Mouse (Mus musculus) thymus, adult 2 months (tissue): ENCODE measurements around the gene Brd3. TPM values are rescaled to one million over a fixed set of nuclear protein-coding genes. Genes with fewer than 3 reads are reported as not detected.

Source experiments
- DNase-seq: peaks from one replicate; pipeline ENCODE4 v3.0.0; 2021
- H3K27ac ChIP-seq: fragments of 200-500 bp; 2 replicates; pipeline ENCODE4 v1.5.1; 2012; ENCODE audit warnings: low read length, control low read depth; ENCODE audit not compliant: control insufficient read depth, insufficient read depth
- H3K27me3 ChIP-seq: fragments of 200-500 bp; 2 replicates; pipeline ENCODE4 v1.6.1; 2012; ENCODE audit warnings: mild to moderate bottlenecking, low read length, moderate library complexity, mixed read lengths; ENCODE audit not compliant: control insufficient read depth, insufficient read depth
- H3K36me3 ChIP-seq: fragments of 200-500 bp; 2 replicates; pipeline ENCODE4 v1.6.1; 2012; ENCODE audit warnings: mild to moderate bottlenecking, low read length, moderate library complexity; ENCODE audit not compliant: control insufficient read depth, insufficient read depth
- H3K4me1 ChIP-seq: fragments of 200-500 bp; replicated peaks from 2 replicates; pipeline ENCODE4 v1.6.1; 2012; ENCODE audit warnings: low read length; ENCODE audit not compliant: control insufficient read depth, insufficient read depth
- H3K4me3 ChIP-seq: fragments of 200-500 bp; 2 replicates; pipeline ENCODE4 v1.5.1; 2012; ENCODE audit warnings: mild to moderate bottlenecking, low read length, control low read depth, moderate library complexity; ENCODE audit not compliant: control insufficient read depth, insufficient read depth
- CTCF ChIP-seq: fragments of 200-500 bp; IDR thresholded peaks from 2 replicates; pipeline ENCODE4 v1.5.1; 2012; ENCODE audit warnings: mild to moderate bottlenecking, control low read depth, low read length, moderate library complexity, borderline replicate concordance; ENCODE audit not compliant: control insufficient read depth, poor library complexity, insufficient read depth; ENCODE audit errors: extremely low read depth
- POLR2A ChIP-seq: fragments of 200-500 bp; IDR thresholded peaks from 2 replicates; pipeline ENCODE4 v1.6.1; 2012; ENCODE audit warnings: mild to moderate bottlenecking, low read length, control low read depth, moderate library complexity; ENCODE audit not compliant: control insufficient read depth, poor library complexity, insufficient read depth; ENCODE audit errors: extremely low read depth
- WGBS: fragments of 180-500 bp; shearing (Covaris S2); methylation state at CpG from one replicate; pipeline ENCODE4 v1.1.7; 2018; 5-methylcytosine and 5-hydroxymethylcytosine counted together
- polyA plus RNA-seq: library from polyadenylated mRNA; depleted of rRNA; stranded (reverse); fragments of >200 nt; gene quantifications from 2 replicates; pipeline ENCODE4 v1.2.3, GENCODE M21; 2012

Brd3 gene
- polyA plus RNA-seq, 1 experiment: 53.5 TPM

GRCm38 (mm10) chr2:27474621-27475484 is 32.6 kb downstream of the Brd3 start:
- H3K4me1 ChIP-seq: peaks cover 41% of the 10 kb centered on the region
- peak overlapping the region; percentile 78 for H3K4me3 ChIP-seq
- no peaks in the 10 kb centered on the region for H3K36me3 ChIP-seq
- H3K27me3 ChIP-seq: no peaks in the 10 kb centered on the region
- TF ChIP-seq CTCF (no peak), POLR2A (no peak)
- peak overlapping the region; percentile 9; the same call in 1 of the 2 replicates for H3K27ac ChIP-seq
- DNase-seq: peak; percentile 41
- under 1% methylated on average over 84 of the region's 84 CpGs for WGBS

- H3K4me3 ChIP-seq: peak overlapping the region; percentile 27; the same call in 1 of the 2 replicates
- H3K36me3 ChIP-seq: no peaks in the 10 kb centered on the region
- 54% methylated on average over 4 of the region's 4 CpGs for WGBS
- DNase-seq: no peak
- H3K27ac ChIP-seq: peak overlapping the region; percentile 17; the same call in 1 of the 2 replicates
- no peak for TF ChIP-seq POLR2A
- no peak for TF ChIP-seq CTCF
- H3K4me1 ChIP-seq: peaks cover 47% of the 10 kb centered on the region
- H3K27me3 ChIP-seq: no peaks in the 10 kb centered on the region
Observed at GRCm38 (mm10) chr2:27473911-27474310, 33.6 kb downstream of the Brd3 start.

GRCm38 (mm10) chr2:27473061-27473765 is 34.2 kb downstream of the Brd3 start:
- Histone ChIP-seq H3K4me1 (peaks cover 48% of the 10 kb centered on the region), H3K4me3 (no peak overlapping the region), H3K27ac (peak overlapping the region; percentile 2), H3K36me3 (no peaks in the 10 kb centered on the region), H3K27me3 (no peaks in the 10 kb centered on the region)
- 27% methylated on average over 7 of the region's 7 CpGs for WGBS
- DNase-seq: peak; percentile 29
- no peak for TF ChIP-seq CTCF
- TF ChIP-seq POLR2A: no peak

GRCm38 (mm10) chr2:27471170-27471584 is 36.3 kb downstream of the Brd3 start:
- no peak overlapping the region for H3K27ac ChIP-seq

GRCm38 (mm10) chr2:27470535-27470934 is 36.9 kb downstream of the Brd3 start:
- Histone ChIP-seq H3K4me3 (no peak overlapping the region), H3K36me3 (no peaks in the 10 kb centered on the region), H3K4me1 (peaks cover 49% of the 10 kb centered on the region), H3K27me3 (no peaks in the 10 kb centered on the region), H3K27ac (no peak overlapping the region)
- 98% methylated on average over 2 of the region's 2 CpGs for WGBS
- DNase-seq: no peak
- TF ChIP-seq POLR2A (no peak), CTCF (no peak)

More at GRCm38 (mm10) chr2:27471170-27471584, 36.3 kb downstream of the Brd3 start:
- Histone ChIP-seq H3K36me3 (no peaks in the 10 kb centered on the region), H3K4me3 (no peak overlapping the region), H3K27me3 (no peaks in the 10 kb centered on the region), H3K4me1 (peaks cover 49% of the 10 kb centered on the region)
- no peak for DNase-seq
- no peak for TF ChIP-seq POLR2A
- TF ChIP-seq CTCF: no peak

- Histone ChIP-seq H3K27me3 (no peaks in the 10 kb centered on the region), H3K36me3 (no peaks in the 10 kb centered on the region), H3K27ac (no peak overlapping the region), H3K4me1 (peaks cover 49% of the 10 kb centered on the region), H3K4me3 (no peak overlapping the region)
- DNase-seq: no peak
- TF ChIP-seq CTCF (no peak), POLR2A (no peak)
- WGBS: 78% methylated on average over 3 of the region's 3 CpGs
Observed at GRCm38 (mm10) chr2:27469991-27470355, 37.5 kb downstream of the Brd3 start.
